Mouse (Mus musculus) liver, adult 2 months (tissue): Measurements from ENCODE around the gene Gm9817.
"Not testable (repeated sequence)": the region's sequence is repeated elsewhere in the genome, so short reads cannot be mapped to it uniquely, and the experiment has no call there.

Source experiments
- CTCF ChIP-seq: fragments of 200-500 bp; IDR thresholded peaks from 2 replicates; pipeline ENCODE4 v1.5.1; 2011; ENCODE audit warnings: low read depth, low read length, control low read depth
- POLR2A ChIP-seq: fragments of 200-500 bp; IDR thresholded peaks from 2 replicates; pipeline ENCODE4 v1.6.1; 2011; ENCODE audit warnings: low read length, control low read depth; ENCODE audit not compliant: insufficient read depth; ENCODE audit errors: extremely low read depth

DNA sequence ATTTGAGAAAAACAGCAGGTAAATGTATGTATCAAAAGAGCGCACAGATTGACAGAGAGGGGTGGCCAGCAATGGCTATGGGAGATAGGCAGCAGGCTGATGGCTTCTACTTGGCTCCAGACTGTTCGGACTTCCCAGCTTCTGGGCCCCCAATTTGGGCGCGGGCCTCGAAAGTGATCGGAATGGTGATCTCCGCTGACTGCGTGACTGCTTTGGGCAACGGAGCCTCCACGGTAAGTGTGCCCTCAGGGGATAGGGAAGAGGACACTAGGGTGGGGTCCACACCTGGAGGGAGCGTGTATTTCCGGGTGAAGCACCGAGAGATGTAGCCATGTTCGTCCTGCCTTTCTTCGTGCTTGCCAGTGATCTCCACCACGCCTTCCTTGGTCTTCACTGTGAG lies at the start of gene Gm9817:
- TF ChIP-seq CTCF, POLR2A: not testable (repeated sequence)
